Mouse (Mus musculus): ENCODE measurements around the gene Atad3a.
A peak's percentile ranks its signal among the peaks of the same experiment; 100 is the strongest.

Atad3a gene

GRCm38 (mm10) chr4:155735788-155736187, 25.1 kb downstream of the Atad3a start:
- DNase-seq: no peak

GRCm38 (mm10) chr4:155734951-155735702, 25.8 kb downstream of the Atad3a start:
- DNase-seq: peak; percentile 31 to 39

GRCm38 (mm10) chr4:155734350-155734941, 26.4 kb downstream of the Atad3a start, which contains the start of gene Tmem240:
Gene Tmem240, plus strand, starts transcription at chr4:155734800.
- peak; percentile 91 to 93 for DNase-seq

GRCm38 (mm10) chr4:155733267-155733666, 27.6 kb downstream of the Atad3a start:
- DNase-seq: no peak

GRCm38 (mm10) chr4:155727993-155728392, 32.9 kb downstream of the Atad3a start:
- no peak for DNase-seq

- DNase-seq: peak in 1 of 2 experiments; percentile 21
Observed at GRCm38 (mm10) chr4:155721668-155722083, 39.2 kb downstream of the Atad3a start.

- DNase-seq: peak in 1 of 2 experiments; percentile 10
Observed at GRCm38 (mm10) chr4:155710521-155711252, 50.2 kb downstream of the Atad3a start.

- DNase-seq: no peak
Observed at GRCm38 (mm10) chr4:155708988-155709387, 51.9 kb downstream of the Atad3a start.

- DNase-seq: no peak
Observed at GRCm38 (mm10) chr4:155708582-155708981, 52.3 kb downstream of the Atad3a start.

GRCm38 (mm10) chr4:155705592-155705929, 55.3 kb downstream of the Atad3a start:
- no peak for DNase-seq

- peak; percentile 93 to 94 for DNase-seq
Observed at GRCm38 (mm10) chr4:155704721-155705591, 55.9 kb downstream of the Atad3a start, which contains the start of gene Ssu72. Gene Ssu72, plus strand, starts transcription at chr4:155704800.

GRCm38 (mm10) chr4:155703425-155703929, 57.4 kb downstream of the Atad3a start:
- no peak for DNase-seq

- DNase-seq: no peak
Observed at GRCm38 (mm10) chr4:155700425-155700824, 60.5 kb downstream of the Atad3a start.

- DNase-seq: no peak
Observed at GRCm38 (mm10) chr4:155696261-155697255, 64.3 kb downstream of the Atad3a start.

GRCm38 (mm10) chr4:155695531-155696062, 65.3 kb downstream of the Atad3a start:
- DNase-seq: no peak

GRCm38 (mm10) chr4:155694482-155695401, 66.2 kb downstream of the Atad3a start:
- DNase-seq: peak; percentile 36 to 43

GRCm38 (mm10) chr4:155694111-155694481, 66.8 kb downstream of the Atad3a start, which contains the start of gene Fndc10:
Gene Fndc10, plus strand, starts transcription at chr4:155694342.
- peak; percentile 52 to 53 for DNase-seq

GRCm38 (mm10) chr4:155692421-155692820, 68.5 kb downstream of the Atad3a start:
- no peak for DNase-seq

All from lung, adult 18-20 months (tissue).